Mouse (Mus musculus) cerebellum, adult 2 months (tissue): ENCODE measurements around the gene Wdtc1.

Experiments
- CTCF ChIP-seq: fragments of 200-500 bp; IDR thresholded peaks from 2 replicates; pipeline ENCODE4 v1.5.1; 2011; ENCODE audit warnings: low read depth, mild to moderate bottlenecking, control low read depth, low read length, moderate library complexity, borderline replicate concordance; ENCODE audit not compliant: insufficient read depth
- POLR2A ChIP-seq: fragments of 200-500 bp; IDR thresholded peaks from 2 replicates; pipeline ENCODE4 v1.6.1; 2011; ENCODE audit warnings: low read length, control low read depth, borderline replicate concordance; ENCODE audit not compliant: insufficient read depth

- TF ChIP-seq CTCF (no peak), POLR2A (no peak)
Measured at GRCm38 (mm10) chr4:133300421-133300820, 52.9 kb downstream of the Wdtc1 start.
